Mouse (Mus musculus): ENCODE data around the gene Exosc2. TPM values are rescaled to one million over a fixed set of nuclear protein-coding genes. Genes with fewer than 3 reads are reported as not detected.
A peak's percentile ranks its signal among the peaks of the same experiment; 100 is the strongest.

The Exosc2 gene
- polyA plus RNA-seq, 2 experiments: 47.6 to 49.7 TPM

GRCm38 (mm10) chr2:31689045-31689444 lies 18.5 kb downstream of the Exosc2 start:
- Histone ChIP-seq H3K27me3 (ENCODE audit: control insufficient read depth, insufficient read depth, low read length) (no peaks in the 10 kb centered on the region), H3K4me2 (replicated peaks; ENCODE audit: low read depth, low read length, severe bottlenecking) (peak overlapping the region; percentile 64), H3K4me3 (replicated peaks; ENCODE audit: low read length) (peak overlapping the region; percentile 89), H3K4me1 (ENCODE audit: control insufficient read depth, insufficient read depth, low read length) (peaks cover 18% of the 10 kb centered on the region), H3K36me3 (ENCODE audit: control insufficient read depth, insufficient read depth, low read length) (peaks cover 4% of the 10 kb centered on the region; the same call in 1 of the 2 replicates), H3K9ac (ENCODE audit: low read depth, low read length, severe bottlenecking) (peak overlapping the region; percentile 83), H3K27ac (replicated peaks; ENCODE audit: low read depth, low read length) (0 out of 2 replicates have a peak overlapping the region, but pooled peaks have one; percentile 91), H3K9me3 (ENCODE audit: control insufficient read depth, low read length) (no peaks in the 10 kb centered on the region)
- TF ChIP-seq POLR2A (IDR thresholded peaks at IDR 0.05; ENCODE audit: borderline replicate concordance, extremely low read depth, insufficient read depth, insufficient read length): no peak
- DNase-seq (ENCODE audit: low spot score) (no peak), ATAC-seq (ENCODE audit: low FRiP score, low read depth) (no peak)
- WGBS: under 1% methylated on average over 12 of the region's 12 CpGs

- WGBS: 34% methylated on average over 3 of the region's 3 CpGs
- Histone ChIP-seq H3K4me3 (replicated peaks; ENCODE audit: low read length) (peak overlapping the region; percentile 89), H3K9ac (ENCODE audit: low read depth, low read length, severe bottlenecking) (peak overlapping the region; percentile 83), H3K27ac (replicated peaks; ENCODE audit: low read depth, low read length) (no peak overlapping the region), H3K27me3 (ENCODE audit: control insufficient read depth, insufficient read depth, low read length) (no peaks in the 10 kb centered on the region), H3K4me1 (ENCODE audit: control insufficient read depth, insufficient read depth, low read length) (peaks cover 18% of the 10 kb centered on the region), H3K36me3 (ENCODE audit: control insufficient read depth, insufficient read depth, low read length) (peaks cover 8% of the 10 kb centered on the region; the same call in 1 of the 2 replicates), H3K4me2 (replicated peaks; ENCODE audit: low read depth, low read length, severe bottlenecking) (peak overlapping the region; percentile 64), H3K9me3 (ENCODE audit: control insufficient read depth, low read length) (no peaks in the 10 kb centered on the region)
- ATAC-seq (ENCODE audit: low FRiP score, low read depth): no peak
- no peak for TF ChIP-seq POLR2A (IDR thresholded peaks at IDR 0.05; ENCODE audit: borderline replicate concordance, extremely low read depth, insufficient read depth, insufficient read length)
- no peak for DNase-seq (ENCODE audit: low spot score)
These were observed 19.5 kb downstream of the Exosc2 start for GRCm38 (mm10) chr2:31690063-31690462.

GRCm38 (mm10) chr2:31698209-31698608 lies 27.7 kb downstream of the Exosc2 start:
- DNase-seq (ENCODE audit: low spot score) (no peak), ATAC-seq (ENCODE audit: low FRiP score, low read depth) (no peak)
- Histone ChIP-seq H3K36me3 (ENCODE audit: control insufficient read depth, insufficient read depth, low read length) (peaks cover 32% of the 10 kb centered on the region), H3K4me2 (replicated peaks; ENCODE audit: low read depth, low read length, severe bottlenecking) (no peak overlapping the region), H3K4me3 (replicated peaks; ENCODE audit: low read length) (no peak overlapping the region), H3K27ac (replicated peaks; ENCODE audit: low read depth, low read length) (no peak overlapping the region), H3K4me1 (ENCODE audit: control insufficient read depth, insufficient read depth, low read length) (no peaks in the 10 kb centered on the region), H3K9me3 (ENCODE audit: control insufficient read depth, low read length) (no peaks in the 10 kb centered on the region), H3K27me3 (ENCODE audit: control insufficient read depth, insufficient read depth, low read length) (no peaks in the 10 kb centered on the region), H3K9ac (ENCODE audit: low read depth, low read length, severe bottlenecking) (no peak overlapping the region)
- TF ChIP-seq POLR2A (IDR thresholded peaks at IDR 0.05; ENCODE audit: borderline replicate concordance, extremely low read depth, insufficient read depth, insufficient read length): no peak

GRCm38 (mm10) chr2:31700545-31701446 lies 30.3 kb downstream of the Exosc2 start:
- ATAC-seq (ENCODE audit: low FRiP score, low read depth): no peak
- 64% methylated on average over 7 of the region's 7 CpGs for WGBS
- H3K27me3 ChIP-seq (ENCODE audit: control insufficient read depth, insufficient read depth, low read length): no peaks in the 10 kb centered on the region
- H3K4me2 ChIP-seq (replicated peaks; ENCODE audit: low read depth, low read length, severe bottlenecking): no peak overlapping the region
- H3K9ac ChIP-seq (ENCODE audit: low read depth, low read length, severe bottlenecking): no peak overlapping the region
- H3K36me3 ChIP-seq (ENCODE audit: control insufficient read depth, insufficient read depth, low read length): peaks cover 30% of the 10 kb centered on the region
- DNase-seq (ENCODE audit: low spot score): no peak
- no peaks in the 10 kb centered on the region for H3K9me3 ChIP-seq (ENCODE audit: control insufficient read depth, low read length)
- H3K27ac ChIP-seq (replicated peaks; ENCODE audit: low read depth, low read length): no peak overlapping the region
- TF ChIP-seq POLR2A (IDR thresholded peaks at IDR 0.05; ENCODE audit: borderline replicate concordance, extremely low read depth, insufficient read depth, insufficient read length): no peak
- no peaks in the 10 kb centered on the region for H3K4me1 ChIP-seq (ENCODE audit: control insufficient read depth, insufficient read depth, low read length)
- H3K4me3 ChIP-seq (replicated peaks; ENCODE audit: low read length): no peak overlapping the region

DNA sequence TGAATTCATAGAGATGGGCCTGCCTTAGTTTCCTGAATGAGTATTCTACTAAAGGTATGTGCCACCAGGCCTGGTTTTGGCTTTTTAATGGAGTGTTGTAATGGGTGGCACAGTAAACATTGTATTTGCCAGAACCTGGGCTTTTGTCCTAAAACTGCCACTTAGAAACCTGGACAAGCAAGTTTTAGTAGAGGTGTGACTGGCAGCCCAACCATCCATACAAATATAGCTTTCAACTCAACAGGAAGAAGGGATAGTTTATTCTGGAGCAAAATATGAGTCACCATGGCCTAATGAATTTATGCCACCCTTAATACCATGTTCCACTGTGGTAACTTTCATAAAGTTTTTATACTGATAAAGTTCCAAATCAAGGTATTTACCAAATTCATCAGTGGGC lies 32.7 kb downstream of the Exosc2 start:
- no peaks in the 10 kb centered on the region for H3K4me1 ChIP-seq (ENCODE audit: control insufficient read depth, insufficient read depth, low read length)
- H3K4me2 ChIP-seq (replicated peaks; ENCODE audit: low read depth, low read length, severe bottlenecking): no peak overlapping the region
- H3K9me3 ChIP-seq (ENCODE audit: control insufficient read depth, low read length): no peaks in the 10 kb centered on the region
- no peak for TF ChIP-seq POLR2A (IDR thresholded peaks at IDR 0.05; ENCODE audit: borderline replicate concordance, extremely low read depth, insufficient read depth, insufficient read length)
- no peak overlapping the region for H3K4me3 ChIP-seq (replicated peaks; ENCODE audit: low read length)
- no peak for DNase-seq (ENCODE audit: low spot score)
- H3K27ac ChIP-seq (replicated peaks; ENCODE audit: low read depth, low read length): no peak overlapping the region
- peaks cover 19% of the 10 kb centered on the region for H3K36me3 ChIP-seq (ENCODE audit: control insufficient read depth, insufficient read depth, low read length)
- no peak for ATAC-seq (ENCODE audit: low FRiP score, low read depth)
- no peak overlapping the region for H3K9ac ChIP-seq (ENCODE audit: low read depth, low read length, severe bottlenecking)
- no peaks in the 10 kb centered on the region for H3K27me3 ChIP-seq (ENCODE audit: control insufficient read depth, insufficient read depth, low read length)

All from limb, embryonic 14.5 days (tissue).